Mouse (Mus musculus): ENCODE measurements around the gene Scg5.

Scg5 gene

DNA sequence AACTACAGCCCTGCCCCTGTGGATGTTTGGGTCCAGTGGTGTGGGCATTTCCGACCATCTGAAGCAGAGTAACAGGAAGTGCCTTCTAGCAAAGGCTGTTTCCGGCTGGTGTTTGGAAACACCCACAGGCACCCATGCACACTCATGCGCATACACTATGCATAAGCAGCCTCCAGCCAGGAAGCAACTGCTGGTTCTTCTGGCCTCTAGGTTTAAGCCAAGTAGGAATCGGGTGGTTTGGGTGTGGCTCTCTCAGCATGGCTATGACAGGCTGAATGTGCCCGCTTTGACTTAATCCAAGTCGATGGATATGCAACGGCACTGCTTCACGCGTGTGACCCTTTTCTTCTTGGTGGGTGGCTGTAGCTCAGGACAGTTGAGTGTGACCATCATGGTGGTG, 79.6 kb downstream of the Scg5 start:
- no peak for DNase-seq

DNA sequence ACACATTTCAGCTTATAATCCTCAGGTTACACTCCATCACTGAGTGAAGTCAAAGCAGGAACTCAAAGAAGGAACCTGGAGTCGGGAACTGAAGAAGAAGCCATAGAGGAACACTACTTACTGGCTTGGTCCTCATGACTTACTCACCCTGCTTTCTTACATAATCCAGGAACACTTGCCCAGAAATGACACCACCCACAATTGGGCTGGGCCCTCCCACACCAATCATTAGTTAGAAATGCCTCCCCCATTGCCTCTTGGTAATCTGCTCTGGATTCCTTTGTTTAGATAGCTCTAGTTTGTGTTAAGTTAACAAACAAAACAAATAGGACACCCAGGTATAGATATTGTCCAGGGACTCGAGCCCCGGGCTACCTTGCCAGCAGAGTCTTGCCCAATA, 100.3 kb downstream of the Scg5 start:
- no peak for DNase-seq
